Mouse (Mus musculus) midbrain, embryonic 16.5 days (tissue): Measurements from ENCODE around the gene Uggt2. TPM values are rescaled to one million over a fixed set of nuclear protein-coding genes. Genes with fewer than 3 reads are reported as not detected.

Source experiments
- ATAC-seq: fragments of 200-750 bp; cut with Nextera tagmentation; 2 replicates; pipeline ENCODE4 v1.8.0; 2017; ENCODE audit warnings: moderate TSS enrichment
- H3K27ac ChIP-seq: fragments of 300-500 bp; sonication (generic); 2 replicates; pipeline ENCODE4 v1.5.1; 2014; ENCODE audit warnings: mild to moderate bottlenecking, low read length, mixed read lengths
- H3K27me3 ChIP-seq: fragments of 300-500 bp; sonication (generic); 2 replicates; pipeline ENCODE4 v1.6.1; 2014; ENCODE audit warnings: low read depth, low read length, mixed read lengths; ENCODE audit not compliant: control insufficient read depth, insufficient read depth
- H3K36me3 ChIP-seq: fragments of 300-500 bp; sonication (generic); 2 replicates; pipeline ENCODE4 v1.6.1; 2014; ENCODE audit warnings: mild to moderate bottlenecking, low read length, moderate library complexity, mixed read lengths; ENCODE audit not compliant: control insufficient read depth, insufficient read depth
- H3K4me1 ChIP-seq: fragments of 300-500 bp; sonication (generic); 2 replicates; pipeline ENCODE4 v1.6.1; 2014; ENCODE audit warnings: mild to moderate bottlenecking, low read length, mixed read lengths; ENCODE audit not compliant: control insufficient read depth, insufficient read depth
- H3K4me2 ChIP-seq: fragments of 300-500 bp; sonication (generic); 2 replicates; pipeline ENCODE4 v1.6.1; 2014; ENCODE audit warnings: mild to moderate bottlenecking, low read length, mixed read lengths
- H3K4me3 ChIP-seq: fragments of 300-500 bp; sonication (generic); 2 replicates; pipeline ENCODE4 v1.5.1; 2014; ENCODE audit warnings: low read depth, mild to moderate bottlenecking, low read length, moderate library complexity, mixed read lengths
- H3K9ac ChIP-seq: fragments of 300-500 bp; sonication (generic); 2 replicates; pipeline ENCODE4 v1.6.1; 2014; ENCODE audit warnings: low read depth, low read length, mixed read lengths
- H3K9me3 ChIP-seq: fragments of 300-500 bp; sonication (generic); replicated peaks from 2 replicates; pipeline ENCODE4 v1.6.1; 2014; ENCODE audit warnings: mild to moderate bottlenecking, low read length, mixed read lengths; ENCODE audit not compliant: control insufficient read depth, poor library complexity, severe bottlenecking
- WGBS: fragments of 180-500 bp; shearing (Covaris S2); extraction: QIAGEN DNeasy Blood & Tissue Kit; methylation state at CpG from one replicate; pipeline ENCODE4 v1.1.7; 2014; 5-methylcytosine and 5-hydroxymethylcytosine counted together
- polyA plus RNA-seq: library from polyadenylated mRNA; unstranded; fragments of >200 nt; fragmentation: Nextera tagmentation; extraction: Ambion mirVana; gene quantifications from 2 replicates; pipeline ENCODE4 v1.2.1, GENCODE M21; 2015

Gene Uggt2
- polyA plus RNA-seq, 1 experiment from 2014 or later: 20.0 TPM

DNA sequence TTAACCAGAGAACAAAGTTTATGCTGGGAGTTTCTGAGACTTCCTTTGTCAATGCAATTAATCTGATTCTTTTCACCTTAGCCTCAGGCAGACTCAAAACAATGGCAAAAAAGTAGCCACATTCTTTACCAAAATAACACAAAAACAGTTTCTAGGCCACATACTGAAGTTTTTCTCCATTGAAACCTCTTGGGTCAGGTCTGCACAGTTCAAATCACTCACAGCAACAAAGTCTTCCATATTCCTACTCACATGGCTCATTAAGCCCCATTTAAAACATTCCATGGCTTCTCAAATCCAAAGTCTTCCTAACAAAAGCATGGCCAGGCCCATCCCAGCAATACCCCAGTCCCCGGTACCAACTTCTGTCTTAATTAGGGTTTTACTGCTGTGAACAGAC is 46.3 kb downstream of the Uggt2 start:
- peaks cover 9% of the 10 kb centered on the region; the same call in 1 of the 2 replicates for H3K36me3 ChIP-seq
- H3K27me3 ChIP-seq: no peaks in the 10 kb centered on the region
- H3K4me2 ChIP-seq: no peak overlapping the region
- WGBS: 71% methylated on average over 1 of the region's 1 CpGs
- H3K4me1 ChIP-seq: no peaks in the 10 kb centered on the region
- no peak overlapping the region for H3K4me3 ChIP-seq
- ATAC-seq: no peak
- H3K9me3 ChIP-seq: no peaks in the 10 kb centered on the region
- no peak overlapping the region for H3K27ac ChIP-seq
- no peak overlapping the region for H3K9ac ChIP-seq

DNA sequence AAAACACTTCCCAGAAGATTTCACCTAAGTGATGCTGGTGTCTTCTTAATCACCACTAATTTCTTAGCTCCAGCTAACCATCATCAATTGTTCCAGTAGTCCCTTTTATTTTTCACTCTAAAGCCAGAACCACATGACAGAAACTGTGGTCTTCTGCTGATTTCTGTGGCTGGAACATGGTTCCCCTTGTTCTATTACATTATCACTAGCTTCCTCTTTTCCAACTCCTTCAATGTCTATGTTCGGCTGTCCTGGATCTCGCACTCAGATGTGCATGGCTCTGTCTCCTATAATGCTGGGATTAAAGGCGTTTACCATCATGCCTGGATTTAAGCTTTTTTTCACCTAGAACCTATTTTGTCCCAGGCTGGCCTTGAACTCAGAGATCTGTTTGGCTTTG is 46.9 kb downstream of the Uggt2 start:
- Histone ChIP-seq H3K27me3 (no peaks in the 10 kb centered on the region), H3K4me3 (no peak overlapping the region), H3K4me1 (no peaks in the 10 kb centered on the region), H3K9me3 (no peaks in the 10 kb centered on the region), H3K36me3 (peaks cover 6% of the 10 kb centered on the region; the same call in 1 of the 2 replicates), H3K4me2 (no peak overlapping the region), H3K9ac (no peak overlapping the region), H3K27ac (no peak overlapping the region)
- ATAC-seq: no peak
- 98% methylated on average over 3 of the region's 3 CpGs for WGBS

DNA sequence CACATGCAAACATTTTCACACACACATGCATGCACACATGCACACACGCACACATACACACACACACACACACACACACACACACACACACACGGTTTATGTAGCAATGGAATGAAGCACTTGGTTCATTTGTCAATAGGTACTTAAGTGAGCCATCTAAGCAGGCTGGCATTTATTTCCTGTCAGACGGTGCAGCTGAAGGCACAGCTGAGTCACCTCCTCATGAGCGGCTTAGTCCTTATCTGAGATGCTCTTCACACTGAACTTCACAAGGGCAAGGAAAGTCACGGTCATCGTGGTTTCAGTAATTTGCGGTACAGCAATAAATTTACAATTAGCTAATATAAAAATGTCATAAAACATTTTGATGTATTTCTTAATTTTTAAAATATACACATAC is 55.5 kb downstream of the Uggt2 start:
- ATAC-seq: no peak
- Histone ChIP-seq H3K4me2 (no peak overlapping the region), H3K9me3 (no peaks in the 10 kb centered on the region), H3K4me3 (no peak overlapping the region), H3K27me3 (no peaks in the 10 kb centered on the region), H3K27ac (no peak overlapping the region), H3K36me3 (peaks cover 10% of the 10 kb centered on the region; the same call in 1 of the 2 replicates), H3K9ac (no peak overlapping the region), H3K4me1 (no peaks in the 10 kb centered on the region)
- 92% methylated on average over 7 of the region's 7 CpGs for WGBS

DNA sequence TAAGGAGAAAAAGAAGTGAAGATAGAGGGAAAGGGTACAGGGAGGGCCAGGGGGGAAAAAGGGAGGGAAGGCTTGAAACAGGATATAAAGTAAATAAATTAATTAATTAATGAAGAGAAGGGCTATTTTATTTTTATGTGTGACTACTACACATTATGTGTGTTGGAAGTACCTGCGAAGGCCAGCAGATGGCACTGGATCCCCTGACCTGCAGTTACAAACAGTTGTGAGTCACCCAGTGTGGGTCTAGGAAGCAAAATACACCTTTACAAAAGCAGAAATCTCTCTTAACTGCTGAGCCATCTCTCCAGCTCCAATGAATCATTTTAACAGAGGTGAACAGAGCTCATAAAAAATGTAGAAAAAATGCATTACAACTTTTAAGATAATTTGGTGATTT is 59.0 kb downstream of the Uggt2 start:
- no peak for ATAC-seq

DNA sequence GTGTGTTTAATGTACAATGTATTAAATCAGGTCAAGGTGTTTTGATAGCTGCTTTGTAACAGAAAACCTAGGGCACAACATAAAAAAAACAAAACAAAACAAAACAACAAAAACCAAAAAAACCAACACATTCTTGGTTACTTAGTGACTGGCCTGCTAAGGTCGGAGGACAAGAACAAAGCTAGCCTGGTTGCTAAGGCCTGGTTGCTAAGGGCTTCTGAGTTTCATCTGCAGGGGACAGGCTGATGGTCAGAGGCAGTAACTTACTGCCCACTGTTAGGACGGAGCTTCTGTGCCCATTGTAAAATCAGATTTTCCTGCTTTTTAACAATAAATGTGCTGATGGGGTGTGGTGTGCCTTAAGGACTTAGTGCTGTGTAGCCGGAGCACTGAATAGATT is 61.5 kb downstream of the Uggt2 start:
- no peaks in the 10 kb centered on the region for H3K27me3 ChIP-seq
- H3K9ac ChIP-seq: no peak overlapping the region
- H3K27ac ChIP-seq: no peak overlapping the region
- no peak for ATAC-seq
- H3K4me3 ChIP-seq: no peak overlapping the region
- no peak overlapping the region for H3K4me2 ChIP-seq
- peaks cover 5% of the 10 kb centered on the region; the same call in 1 of the 2 replicates for H3K4me1 ChIP-seq
- H3K9me3 ChIP-seq: no peaks in the 10 kb centered on the region
- peaks cover 11% of the 10 kb centered on the region; the same call in 1 of the 2 replicates for H3K36me3 ChIP-seq
- WGBS: 15% methylated on average over 3 of the region's 3 CpGs

More for the DNA sequence above, 59.0 kb downstream of the Uggt2 start:
- H3K4me1 ChIP-seq: peaks cover 5% of the 10 kb centered on the region; the same call in 1 of the 2 replicates
- no peaks in the 10 kb centered on the region for H3K9me3 ChIP-seq
- H3K4me2 ChIP-seq: no peak overlapping the region
- 63% methylated on average over 1 of the region's 1 CpGs for WGBS
- no peak overlapping the region for H3K27ac ChIP-seq
- no peak overlapping the region for H3K9ac ChIP-seq
- H3K4me3 ChIP-seq: no peak overlapping the region
- H3K36me3 ChIP-seq: peaks cover 10% of the 10 kb centered on the region; the same call in 1 of the 2 replicates
- H3K27me3 ChIP-seq: no peaks in the 10 kb centered on the region

DNA sequence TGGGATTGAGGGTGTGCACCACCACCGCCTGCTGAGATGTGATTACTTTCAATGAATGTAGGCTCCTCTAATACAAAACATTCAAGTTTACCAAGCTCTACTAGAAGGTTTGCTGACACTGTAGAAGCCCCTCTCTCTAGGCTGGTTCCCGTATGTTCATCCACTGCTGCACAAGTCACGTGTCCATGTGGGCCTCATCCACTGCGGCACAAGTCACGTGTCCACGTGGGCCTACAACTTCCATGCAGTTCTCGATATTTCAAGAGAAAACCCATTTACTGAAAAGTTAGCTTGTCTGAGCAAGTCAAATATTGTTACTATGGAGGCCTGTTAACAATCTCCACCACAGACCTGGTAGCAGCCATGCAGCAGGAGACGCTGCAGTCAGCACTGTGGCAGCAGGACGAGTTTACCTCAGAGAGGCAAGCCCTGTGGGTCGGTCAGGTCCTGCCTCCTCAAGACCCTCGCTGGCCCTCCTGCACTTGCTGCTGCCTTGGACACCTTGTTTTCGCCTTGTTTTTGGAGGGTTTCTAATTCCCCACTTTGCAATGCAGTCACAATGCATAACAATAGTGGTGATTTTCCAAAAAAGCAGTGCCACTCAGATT is 62.0 kb downstream of the Uggt2 start:
- Histone ChIP-seq H3K9ac (no peak overlapping the region), H3K4me3 (no peak overlapping the region), H3K27me3 (no peaks in the 10 kb centered on the region), H3K9me3 (no peaks in the 10 kb centered on the region), H3K27ac (no peak overlapping the region), H3K36me3 (peaks cover 6% of the 10 kb centered on the region; the same call in 1 of the 2 replicates), H3K4me2 (no peak overlapping the region), H3K4me1 (peaks cover 5% of the 10 kb centered on the region; the same call in 1 of the 2 replicates)
- ATAC-seq: no peak
- 74% methylated on average over 12 of the region's 12 CpGs for WGBS

DNA sequence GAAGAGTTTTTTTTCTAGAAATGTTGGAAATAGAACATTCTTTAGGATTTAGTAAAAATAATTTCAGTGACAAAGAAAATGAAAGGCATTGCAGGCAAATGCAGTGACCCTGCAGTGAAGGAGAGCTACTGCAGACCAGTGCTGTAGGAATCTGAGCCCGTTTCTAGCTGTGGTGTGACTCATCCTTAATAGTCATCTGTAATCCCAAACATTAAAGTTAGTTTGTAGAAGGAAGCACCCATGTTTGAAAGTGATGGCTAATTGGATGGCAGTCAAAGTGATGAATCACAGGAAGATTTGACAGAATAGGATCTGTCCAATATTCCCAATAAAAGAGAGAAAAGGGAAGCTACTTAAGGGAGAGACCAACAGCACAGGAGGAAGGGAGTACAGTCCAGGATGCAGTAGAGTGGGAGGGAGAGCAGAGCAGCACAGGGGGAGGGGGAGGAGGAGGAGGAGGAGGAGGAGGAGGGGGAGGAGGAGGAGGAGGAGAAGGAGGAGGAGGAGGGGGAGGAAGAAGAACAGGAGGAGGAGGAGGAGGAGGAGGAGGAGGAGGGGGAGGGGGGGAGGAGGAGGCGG is 71.5 kb downstream of the Uggt2 start:
- ATAC-seq: no peak
- Histone ChIP-seq H3K36me3 (peaks cover 13% of the 10 kb centered on the region), H3K27me3 (no peaks in the 10 kb centered on the region), H3K9ac (no peak overlapping the region), H3K4me1 (no peaks in the 10 kb centered on the region), H3K27ac (no peak overlapping the region), H3K4me2 (no peak overlapping the region), H3K9me3 (no peaks in the 10 kb centered on the region), H3K4me3 (no peak overlapping the region)
- 88% methylated on average over 2 of the region's 2 CpGs for WGBS

DNA sequence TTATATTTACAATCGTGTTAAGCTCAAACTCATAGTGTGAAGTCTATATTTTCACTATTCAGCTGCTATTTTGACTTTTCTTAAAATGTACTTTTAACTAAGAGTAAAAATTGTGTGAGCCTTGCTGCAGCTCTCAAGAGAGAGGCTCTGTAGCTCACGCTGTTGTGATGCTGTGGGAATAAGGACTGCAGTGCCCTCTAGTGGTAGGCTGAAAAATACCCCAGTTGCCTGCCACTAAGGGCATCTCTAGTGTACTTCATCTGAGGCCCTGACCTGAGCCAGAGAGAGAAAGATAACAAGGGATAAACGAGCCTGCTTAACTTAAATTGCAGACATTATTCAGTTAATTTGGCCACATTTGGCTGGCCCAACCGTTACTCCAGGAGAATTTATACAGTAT is 72.1 kb downstream of the Uggt2 start:
- Histone ChIP-seq H3K9ac (no peak overlapping the region), H3K4me2 (no peak overlapping the region), H3K4me3 (no peak overlapping the region), H3K36me3 (peaks cover 13% of the 10 kb centered on the region), H3K4me1 (no peaks in the 10 kb centered on the region), H3K9me3 (no peaks in the 10 kb centered on the region), H3K27me3 (no peaks in the 10 kb centered on the region), H3K27ac (no peak overlapping the region)
- no peak for ATAC-seq
- WGBS: 52% methylated on average over 4 of the region's 4 CpGs

DNA sequence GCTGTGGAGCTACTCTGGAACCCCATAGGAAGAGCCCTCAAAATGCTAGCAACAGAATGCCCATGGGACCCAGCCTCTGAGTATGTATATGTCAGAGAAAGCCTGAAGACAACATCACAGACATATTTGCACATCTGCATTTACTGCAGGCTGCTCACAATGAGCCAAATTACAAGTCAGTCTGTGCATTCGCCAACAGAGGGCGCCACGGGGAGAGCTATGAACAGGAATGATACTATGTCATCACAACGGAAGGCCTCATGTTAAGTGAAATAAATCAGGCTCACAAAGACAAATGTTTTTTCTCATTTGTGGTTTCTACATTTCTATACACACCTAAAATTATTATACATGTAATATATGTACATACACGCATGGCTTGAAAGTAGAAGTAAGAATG is 73.3 kb downstream of the Uggt2 start:
- ATAC-seq: no peak
- 72% methylated on average over 5 of the region's 5 CpGs for WGBS
- peaks cover 8% of the 10 kb centered on the region for H3K36me3 ChIP-seq
- H3K4me2 ChIP-seq: no peak overlapping the region
- H3K27me3 ChIP-seq: no peaks in the 10 kb centered on the region
- H3K4me1 ChIP-seq: no peaks in the 10 kb centered on the region
- H3K9ac ChIP-seq: no peak overlapping the region
- H3K9me3 ChIP-seq: no peaks in the 10 kb centered on the region
- H3K4me3 ChIP-seq: no peak overlapping the region
- H3K27ac ChIP-seq: no peak overlapping the region
